Mouse (Mus musculus) liver, embryonic 16.5 days (tissue): ENCODE results near the gene Ism1. TPM values are rescaled to one million over a fixed set of nuclear protein-coding genes. Genes with fewer than 3 reads are reported as not detected.

Experiments used
- polyA plus RNA-seq: library from polyadenylated mRNA; unstranded; fragments of >200 nt; fragmentation: Nextera tagmentation; extraction: Ambion mirVana; gene quantifications from 2 replicates; pipeline ENCODE4 v1.2.1, GENCODE M21; 2015

The Ism1 gene
- polyA plus RNA-seq, 1 experiment from 2014 or later: not detected

Other genes with a start within 250 kb of the Ism1 start
- not detected in 2 replicates for gene Sptlc3, start 184.3 kb upstream of the Ism1 start, polyA plus RNA-seq